8 mouse cellular contexts compared by ENCODE assay signal in the genomic region with DNA sequence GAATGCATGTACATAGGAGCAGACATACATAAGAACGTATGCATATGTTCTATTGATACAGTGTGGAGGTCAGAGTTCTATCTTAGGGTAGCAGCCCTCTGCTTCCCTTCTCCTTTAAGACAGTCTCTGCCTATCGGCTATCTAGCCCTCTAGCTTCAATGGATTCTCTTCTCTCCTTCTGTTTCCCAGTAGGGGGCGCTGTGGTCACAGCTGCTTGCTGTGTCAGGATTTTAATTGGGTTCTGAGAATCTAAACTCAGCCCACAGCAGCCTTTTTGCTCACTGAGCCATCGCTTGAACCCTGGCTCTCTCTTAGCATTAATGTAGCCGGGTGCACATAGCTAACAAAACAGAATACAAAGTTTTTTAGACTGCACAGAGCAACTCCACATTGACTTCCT.
DNase-seq lines count a peak whose midpoint lies in the region; ATAC-seq and TF ChIP-seq lines count a peak whose summit lies in the region.

No protein-coding gene starts in this region.

- peak in 1 of 2 experiments; percentile 3 for DNase-seq in cerebellum, adult 2 months
- no peak for DNase-seq in cerebellum, postnatal 4 days (ENCODE audit: low spot score in 2 of 2)
- DNase-seq in layer of hippocampus, adult 2 months (ENCODE audit: low spot score in 2 of 2), result no peak
- DNase-seq in layer of hippocampus, adult 8-10 months (ENCODE audit: low spot score in 2 of 2), result no peak
- peak; percentile 2 for DNase-seq in liver, embryonic 13.5 days
- DNase-seq in midbrain, embryonic 14.5 days, result no peak

- no peaks in the 10 kb centered on the region for H3K4me1 ChIP-seq in cerebellum, adult 2 months (ENCODE audit: control insufficient read depth, insufficient read depth, low read length)
- H3K4me1 ChIP-seq in bone marrow, adult 2 months (ENCODE audit: control insufficient read depth, insufficient read depth, low read length), result no peaks in the 10 kb centered on the region
- no peaks in the 10 kb centered on the region for H3K4me1 ChIP-seq in liver, embryonic 13.5 days (replicated peaks)
- peaks cover 4% of the 10 kb centered on the region; the same call in 1 of the 2 replicates for H3K4me1 ChIP-seq in midbrain, embryonic 14.5 days (ENCODE audit: control insufficient read depth, insufficient read depth, low read length)

- no peak overlapping the region for H3K27ac ChIP-seq in cerebellum, adult 2 months (ENCODE audit: insufficient read depth, low read length)
- H3K27ac ChIP-seq in layer of hippocampus, adult 2 months, result no peak overlapping the region
- H3K27ac ChIP-seq in bone marrow, adult 2 months (ENCODE audit: control insufficient read depth, insufficient read depth, low read depth, low read length, poor library complexity), result no peak overlapping the region
- no peak overlapping the region for H3K27ac ChIP-seq in liver, embryonic 13.5 days
- H3K27ac ChIP-seq in midbrain, embryonic 14.5 days (replicated peaks; ENCODE audit: low read depth, low read length), result no peak overlapping the region

- H3K27me3 ChIP-seq in cerebellum, adult 2 months (ENCODE audit: control insufficient read depth, insufficient read depth, low read length), result no peaks in the 10 kb centered on the region; the same call in 1 of the 2 replicates
- H3K27me3 ChIP-seq in liver, embryonic 13.5 days, result no peaks in the 10 kb centered on the region
- no peaks in the 10 kb centered on the region for H3K27me3 ChIP-seq in midbrain, embryonic 14.5 days (ENCODE audit: control insufficient read depth, insufficient read depth, low read length)

- no peaks in the 10 kb centered on the region for H3K9me3 ChIP-seq in liver, embryonic 13.5 days (replicated peaks)
- no peaks in the 10 kb centered on the region for H3K9me3 ChIP-seq in midbrain, embryonic 14.5 days (ENCODE audit: control insufficient read depth, low read length)

- no peaks in the 10 kb centered on the region for H3K36me3 ChIP-seq in liver, embryonic 13.5 days
- no peaks in the 10 kb centered on the region for H3K36me3 ChIP-seq in midbrain, embryonic 14.5 days (ENCODE audit: control insufficient read depth, insufficient read depth, low read length)

- no peak for ATAC-seq in liver, embryonic 13.5 days (ENCODE audit: low read depth)
- ATAC-seq in frontal cortex, adult (ENCODE audit: low TSS enrichment), result no peak
- no peak for ATAC-seq in midbrain, embryonic 14.5 days (ENCODE audit: low FRiP score, low TSS enrichment)

- H3K4me2 ChIP-seq in liver, embryonic 13.5 days, result no peak overlapping the region
- no peak overlapping the region for H3K4me2 ChIP-seq in midbrain, embryonic 14.5 days (ENCODE audit: low read length)

- H3K4me3 ChIP-seq in cerebellum, adult 2 months (replicated peaks; ENCODE audit: insufficient read depth, low read depth, low read length), result no peak overlapping the region
- no peak overlapping the region for H3K4me3 ChIP-seq in layer of hippocampus, adult 2 months
- no peak overlapping the region for H3K4me3 ChIP-seq in bone marrow, adult 2 months (replicated peaks; ENCODE audit: control insufficient read depth, low read depth, low read length)
- no peak overlapping the region for H3K4me3 ChIP-seq in liver, embryonic 13.5 days (replicated peaks)
- no peak overlapping the region for H3K4me3 ChIP-seq in midbrain, embryonic 14.5 days (replicated peaks; ENCODE audit: low read depth, low read length)

- 50% methylated on average over 5 of the region's 5 CpGs for WGBS in cerebellum, adult 2 months
- 53% methylated on average over 5 of the region's 5 CpGs for WGBS in bone marrow, adult 2 months
- WGBS in liver, embryonic 13.5 days (ENCODE audit: insufficient replicate concordance), result 32% methylated on average over 5 of the region's 5 CpGs
- 55% methylated on average over 5 of the region's 5 CpGs for WGBS in midbrain, embryonic 14.5 days

- no peak overlapping the region for H3K9ac ChIP-seq in liver, embryonic 13.5 days
- H3K9ac ChIP-seq in midbrain, embryonic 14.5 days (replicated peaks; ENCODE audit: low read length), result no peak overlapping the region

- no peak for TF ChIP-seq POLR2A in cerebellum, adult 2 months (IDR thresholded peaks at IDR 0.05; ENCODE audit: borderline replicate concordance, insufficient read depth, low read length)
- TF ChIP-seq POLR2A in bone marrow, adult 2 months (IDR thresholded peaks at IDR 0.05; ENCODE audit: borderline replicate concordance, control insufficient read depth, low read depth, low read length), result no peak

- TF ChIP-seq CTCF in cerebellum, adult 2 months (IDR thresholded peaks at IDR 0.05; ENCODE audit: borderline replicate concordance, insufficient read depth, low read depth, low read length), result peak; percentile 23; the same call in 1 of the 2 replicates
- peak; percentile 74 for TF ChIP-seq CTCF in layer of hippocampus, adult 2 months (conservative IDR thresholded peaks at IDR 0.05)
- TF ChIP-seq CTCF in bone marrow, adult 2 months (IDR thresholded peaks at IDR 0.05; ENCODE audit: control insufficient read depth, insufficient read depth, low read length), result 0 out of 2 replicates have a peak, but pooled peaks have one; percentile 18

Comparison
In these comparisons a context has a peak if more than half of its experiments do, and no peak if none do; other contexts are left out.
1. CTCF ChIP-seq: peak in every context shown above with its lines; median percentile 74 in layer of hippocampus, adult 2 months; 23 in cerebellum, adult 2 months; 18 in bone marrow, adult 2 months.